ENCODE assay signal across 8 mouse cellular contexts in genomic region chr5:34139751-34140150, GRCm38 (mm10). TPM values are rescaled to one million over a fixed set of nuclear protein-coding genes. Genes with fewer than 3 reads are reported as not detected.
DNase-seq lines count a peak whose midpoint lies in the region.

No protein-coding gene starts in this region.

- peak; percentile 10 to 61 for DNase-seq in adrenal gland, adult (ENCODE audit: inconsistent age in 2 of 2, low spot score in 1 of 2)
- DNase-seq in adrenal gland, adult 18-20 months (ENCODE audit: low spot score in 2 of 2) = no peak
- peak; percentile 20 for DNase-seq in urinary bladder, postnatal 14 days (ENCODE audit: low spot score)
- no peak for DNase-seq in urinary bladder, postnatal 4 days (ENCODE audit: low spot score in 2 of 2)
- DNase-seq in embryo, embryonic 11 days = peak; percentile 26
- peak; percentile 69 for DNase-seq in kidney, postnatal 10 days
- DNase-seq in lung, adult 18-20 months = peak; percentile 17 to 18
- DNase-seq in testis, postnatal 14 days (ENCODE audit: low spot score) = peak; percentile 13

RNA-seq across cellular contexts. Expression of gene Poln, which starts 29.5 kb away (rescaled TPM):
- total RNA-seq in adrenal gland, adult 18-20 months (2021) = 10 to 100 TPM; 15.5 to 26.2 TPM

RNA-seq across cellular contexts. Expression of gene Haus3, which starts 29.6 kb away (rescaled TPM):
- total RNA-seq in adrenal gland, adult 18-20 months (2021) = 1 to 10 TPM; 8.3 to 9.3 TPM

RNA-seq across cellular contexts. Expression of gene Mxd4, which starts 47.8 kb away (rescaled TPM):
- 100 to 1,000 TPM; 108 to 114 TPM for total RNA-seq in adrenal gland, adult 18-20 months (2021)

Comparison
In these comparisons a context has a peak if more than half of its experiments do, and no peak if none do; other contexts are left out.
1. DNase-seq: peak in adrenal gland, adult (2 of 2), urinary bladder, postnatal 14 days (single experiment), embryo, embryonic 11 days (single experiment), kidney, postnatal 10 days (single experiment), lung, adult 18-20 months (2 of 2) and testis, postnatal 14 days (single experiment); none in adrenal gland, adult 18-20 months (0 of 2) and urinary bladder, postnatal 4 days (0 of 2).